Mouse (Mus musculus) limb, embryonic 14.5 days (tissue): ENCODE measurements around the gene Abcc4. TPM values are rescaled to one million over a fixed set of nuclear protein-coding genes. Genes with fewer than 3 reads are reported as not detected.

Source experiments
- ATAC-seq: fragments of 200-750 bp; cut with Nextera tagmentation; 2 replicates; pipeline ENCODE4 v1.8.0; 2017; ENCODE audit warnings: low read depth, moderate number of reproducible peaks, moderate TSS enrichment; ENCODE audit not compliant: low FRiP score
- DNase-seq: peaks from one replicate; pipeline ENCODE4 v3.0.0-alpha.2; 2015; ENCODE audit warnings: low spot score
- H3K27ac ChIP-seq: fragments of 300-500 bp; sonication (generic); replicated peaks from 2 replicates; pipeline ENCODE4 v1.5.1; 2014; ENCODE audit warnings: low read depth, mild to moderate bottlenecking, low read length, moderate library complexity, mixed read lengths
- H3K27me3 ChIP-seq: fragments of 300-500 bp; sonication (generic); 2 replicates; pipeline ENCODE4 v1.6.1; 2014; ENCODE audit warnings: low read length, mixed read lengths; ENCODE audit not compliant: control insufficient read depth, insufficient read depth
- H3K36me3 ChIP-seq: fragments of 300-500 bp; sonication (generic); 2 replicates; pipeline ENCODE4 v1.6.1; 2014; ENCODE audit warnings: mild to moderate bottlenecking, low read length, moderate library complexity, mixed read lengths; ENCODE audit not compliant: control insufficient read depth, insufficient read depth
- H3K4me1 ChIP-seq: fragments of 300-500 bp; sonication (generic); 2 replicates; pipeline ENCODE4 v1.6.1; 2014; ENCODE audit warnings: antibody characterized with exemption, low read length, mixed read lengths; ENCODE audit not compliant: control insufficient read depth, insufficient read depth
- H3K4me2 ChIP-seq: fragments of 300-500 bp; sonication (generic); replicated peaks from 2 replicates; pipeline ENCODE4 v1.6.1; 2014; ENCODE audit warnings: low read depth, mild to moderate bottlenecking, low read length, moderate library complexity; ENCODE audit not compliant: severe bottlenecking
- H3K4me3 ChIP-seq: fragments of 300-500 bp; sonication (generic); replicated peaks from 2 replicates; pipeline ENCODE4 v1.5.1; 2014; ENCODE audit warnings: low read length
- H3K9ac ChIP-seq: fragments of 300-500 bp; sonication (generic); 2 replicates; pipeline ENCODE4 v1.6.1; 2014; ENCODE audit warnings: mild to moderate bottlenecking, low read depth, low read length, moderate library complexity; ENCODE audit not compliant: severe bottlenecking
- H3K9me3 ChIP-seq: fragments of 300-500 bp; sonication (generic); 2 replicates; pipeline ENCODE4 v1.6.1; 2016; ENCODE audit warnings: low read length; ENCODE audit not compliant: control insufficient read depth
- POLR2A ChIP-seq: fragments of 200-500 bp; IDR thresholded peaks from 2 replicates; pipeline ENCODE4 v1.8.0; 2012; ENCODE audit warnings: inconsistent platforms, mild to moderate bottlenecking, moderate library complexity, borderline replicate concordance; ENCODE audit not compliant: insufficient read depth, insufficient read length; ENCODE audit errors: extremely low read depth
- WGBS: fragments of 180-500 bp; shearing (Covaris S2); extraction: QIAGEN DNeasy Blood & Tissue Kit; methylation state at CpG from one replicate; pipeline ENCODE4 v1.1.7; 2014; 5-methylcytosine and 5-hydroxymethylcytosine counted together
- polyA plus RNA-seq, 2 experiments: library from polyadenylated mRNA; depleted of rRNA in 1 of 2; stranded (reverse) in 1 of 2; unstranded in 1 of 2; fragments of >200 nt; fragmentation: Nextera tagmentation in 1 of 2; extraction: Ambion mirVana in 1 of 2; gene quantifications; 2 replicates each; pipeline versions ENCODE4 v1.2.1 to v1.2.3; 2012 to 2014

Abcc4 gene
- polyA plus RNA-seq, 2 experiments = 1.3 to 2.1 TPM

- Histone ChIP-seq H3K4me3 (no peak overlapping the region), H3K9ac (no peak overlapping the region), H3K4me2 (no peak overlapping the region), H3K9me3 (no peaks in the 10 kb centered on the region), H3K27ac (no peak overlapping the region), H3K4me1 (peaks cover 3% of the 10 kb centered on the region; the same call in 1 of the 2 replicates), H3K36me3 (no peaks in the 10 kb centered on the region), H3K27me3 (no peaks in the 10 kb centered on the region)
- no peak for TF ChIP-seq POLR2A
- ATAC-seq = no peak
- no peak for DNase-seq
- WGBS = 63% methylated on average over 10 of the region's 10 CpGs
Measured at GRCm38 (mm10) chr14:118682339-118683034, 23.5 kb downstream of the Abcc4 start.

DNA sequence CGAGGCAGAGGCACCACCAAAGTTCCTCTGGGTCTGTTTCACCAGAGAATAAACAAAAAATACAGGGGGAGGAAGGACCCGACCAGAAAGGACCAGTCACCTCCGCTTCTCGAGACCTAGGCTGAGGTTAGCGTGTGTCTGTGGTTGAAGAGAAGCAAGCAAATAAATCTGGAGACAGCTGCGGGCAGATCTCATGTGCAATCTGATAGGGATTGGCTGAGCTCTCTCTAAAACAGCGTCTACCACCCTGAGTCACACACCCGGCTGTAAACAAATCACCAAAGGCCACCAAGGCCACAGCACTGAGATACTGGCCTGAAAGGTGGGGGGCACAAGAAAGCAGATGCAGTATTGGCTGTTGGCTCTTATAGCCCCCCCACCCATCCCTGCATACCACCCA is 24.9 kb downstream of the Abcc4 start:
- Histone ChIP-seq H3K9ac (no peak overlapping the region), H3K36me3 (no peaks in the 10 kb centered on the region), H3K27me3 (no peaks in the 10 kb centered on the region), H3K9me3 (no peaks in the 10 kb centered on the region), H3K4me2 (no peak overlapping the region), H3K27ac (no peak overlapping the region), H3K4me1 (no peaks in the 10 kb centered on the region), H3K4me3 (no peak overlapping the region)
- TF ChIP-seq POLR2A = no peak
- ATAC-seq = peak; percentile 57; the same call in 1 of the 2 replicates
- 44% methylated on average over 8 of the region's 8 CpGs for WGBS
- no peak for DNase-seq

DNA sequence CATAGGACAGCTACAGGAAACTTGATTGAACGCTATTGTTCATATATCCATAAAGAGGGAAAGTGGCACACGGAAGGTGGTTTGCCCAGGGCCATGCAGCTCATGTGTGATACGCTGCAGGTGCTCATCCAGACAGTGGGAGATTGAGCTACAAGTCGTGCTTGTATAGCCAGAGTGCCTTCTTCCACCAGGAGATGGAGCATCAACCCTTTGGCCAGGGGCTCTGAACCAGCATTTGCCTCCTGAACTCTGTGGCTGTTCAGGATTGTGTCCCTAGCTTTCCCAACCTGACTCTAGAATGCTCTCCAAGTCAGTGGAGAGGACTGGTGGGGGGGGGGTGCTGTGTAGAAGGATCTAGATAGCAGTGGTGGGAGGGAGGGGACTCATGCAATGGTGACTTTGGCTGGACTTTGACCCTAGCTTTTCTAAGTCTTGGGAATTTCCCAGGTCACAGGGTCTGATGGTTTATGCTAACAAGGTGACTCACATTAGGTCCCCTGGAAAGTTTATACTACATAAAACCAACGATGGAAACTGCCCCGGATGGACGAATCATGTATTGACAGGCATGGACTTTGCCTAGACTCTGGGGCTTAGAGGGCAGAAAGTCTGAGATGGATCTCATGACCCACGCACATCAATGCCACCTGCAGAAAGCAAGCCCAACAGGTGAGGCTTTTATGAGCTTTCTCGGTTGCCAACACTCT is 27.6 kb downstream of the Abcc4 start:
- DNase-seq (no peak), ATAC-seq (no peak)
- Histone ChIP-seq H3K27ac (no peak overlapping the region), H3K4me1 (0 out of 2 replicates have a peak, but pooled peaks cover 2% of the 10 kb centered on the region), H3K4me2 (no peak overlapping the region), H3K4me3 (no peak overlapping the region), H3K9me3 (no peaks in the 10 kb centered on the region), H3K9ac (no peak overlapping the region), H3K36me3 (no peaks in the 10 kb centered on the region), H3K27me3 (no peaks in the 10 kb centered on the region)
- TF ChIP-seq POLR2A = no peak
- WGBS = 86% methylated on average over 9 of the region's 9 CpGs

- no peaks in the 10 kb centered on the region for H3K36me3 ChIP-seq
- H3K9me3 ChIP-seq = no peaks in the 10 kb centered on the region
- H3K4me2 ChIP-seq = no peak overlapping the region
- WGBS = 65% methylated on average over 13 of the region's 13 CpGs
- ATAC-seq = no peak
- 0 out of 2 replicates have a peak, but pooled peaks cover 3% of the 10 kb centered on the region for H3K4me1 ChIP-seq
- H3K27me3 ChIP-seq = no peaks in the 10 kb centered on the region
- H3K27ac ChIP-seq = no peak overlapping the region
- no peak for TF ChIP-seq POLR2A
- no peak overlapping the region for H3K9ac ChIP-seq
- no peak for DNase-seq
- no peak overlapping the region for H3K4me3 ChIP-seq
Measured at GRCm38 (mm10) chr14:118676308-118676994, 29.6 kb downstream of the Abcc4 start.

GRCm38 (mm10) chr14:118674705-118675139 is 31.3 kb downstream of the Abcc4 start:
- Histone ChIP-seq H3K4me1 (0 out of 2 replicates have a peak, but pooled peaks cover 3% of the 10 kb centered on the region), H3K9ac (no peak overlapping the region), H3K36me3 (no peaks in the 10 kb centered on the region), H3K4me2 (no peak overlapping the region), H3K27me3 (no peaks in the 10 kb centered on the region), H3K4me3 (no peak overlapping the region), H3K27ac (no peak overlapping the region), H3K9me3 (no peaks in the 10 kb centered on the region)
- DNase-seq = no peak
- no peak for ATAC-seq
- TF ChIP-seq POLR2A = no peak
- WGBS = 81% methylated on average over 11 of the region's 11 CpGs
